Mouse (Mus musculus) limb, embryonic 13.5 days (tissue): ENCODE data around the gene Pex11g. TPM values are rescaled to one million over a fixed set of nuclear protein-coding genes. Genes with fewer than 3 reads are reported as not detected.

ENCODE experiments used
- ATAC-seq: fragments of 200-750 bp; cut with Nextera tagmentation; 2 replicates; pipeline ENCODE4 v1.8.0; 2017; ENCODE audit warnings: low read depth, moderate number of reproducible peaks, moderate TSS enrichment; ENCODE audit not compliant: low FRiP score
- H3K27ac ChIP-seq: fragments of 300-500 bp; sonication (generic); 2 replicates; pipeline ENCODE4 v1.5.1; 2015; ENCODE audit warnings: inconsistent platforms, mild to moderate bottlenecking, moderate library complexity
- H3K27me3 ChIP-seq: fragments of 300-500 bp; sonication (generic); 2 replicates; pipeline ENCODE4 v1.6.1; 2015; ENCODE audit warnings: mild to moderate bottlenecking, inconsistent platforms
- H3K36me3 ChIP-seq: fragments of 300-500 bp; sonication (generic); 2 replicates; pipeline ENCODE4 v1.6.1; 2015; ENCODE audit warnings: inconsistent platforms, mild to moderate bottlenecking, moderate library complexity
- H3K4me1 ChIP-seq: fragments of 300-500 bp; sonication (generic); 2 replicates; pipeline ENCODE4 v1.6.1; 2015; ENCODE audit warnings: inconsistent platforms
- H3K4me2 ChIP-seq: fragments of 300-500 bp; sonication (generic); replicated peaks from 2 replicates; pipeline ENCODE4 v1.6.1; 2015; ENCODE audit warnings: inconsistent platforms, mild to moderate bottlenecking, moderate library complexity
- H3K4me3 ChIP-seq: fragments of 300-500 bp; sonication (generic); 2 replicates; pipeline ENCODE4 v1.5.1; 2015; ENCODE audit warnings: moderate library complexity, mild to moderate bottlenecking, inconsistent platforms
- H3K9ac ChIP-seq: fragments of 300-500 bp; sonication (generic); 2 replicates; pipeline ENCODE4 v1.6.1; 2015; ENCODE audit warnings: mild to moderate bottlenecking, inconsistent platforms
- H3K9me3 ChIP-seq: fragments of 300-500 bp; sonication (generic); 2 replicates; pipeline ENCODE4 v1.6.1; 2016; ENCODE audit warnings: inconsistent platforms
- WGBS: fragments of 180-500 bp; shearing (Covaris S2); methylation state at CpG from one replicate; pipeline ENCODE4 v1.1.7; 2015; 5-methylcytosine and 5-hydroxymethylcytosine counted together
- polyA plus RNA-seq: library from polyadenylated mRNA; unstranded; fragments of >200 nt; fragmentation: Nextera tagmentation; extraction: Ambion mirVana; gene quantifications from 2 replicates; pipeline ENCODE4 v1.2.1, GENCODE M21; 2015

Pex11g gene
- polyA plus RNA-seq, 1 experiment from 2014 or later: 6.3 TPM

- WGBS: 79% methylated on average over 3 of the region's 3 CpGs
- Histone ChIP-seq H3K4me1 (peaks cover 40% of the 10 kb centered on the region), H3K27ac (no peak overlapping the region), H3K36me3 (peaks cover 44% of the 10 kb centered on the region), H3K4me2 (no peak overlapping the region), H3K9ac (no peak overlapping the region), H3K4me3 (no peak overlapping the region), H3K9me3 (peaks cover 24% of the 10 kb centered on the region), H3K27me3 (no peaks in the 10 kb centered on the region)
- no peak for ATAC-seq
Observed at GRCm38 (mm10) chr8:3498583-3498982, 31.1 kb upstream of the Pex11g start.

GRCm38 (mm10) chr8:3496428-3496748, 28.9 kb upstream of the Pex11g start:
- H3K4me3 ChIP-seq: no peak overlapping the region
- H3K9ac ChIP-seq: no peak overlapping the region
- WGBS: 93% methylated on average over 15 of the region's 15 CpGs
- H3K4me2 ChIP-seq: no peak overlapping the region
- H3K27ac ChIP-seq: no peak overlapping the region
- ATAC-seq: no peak
- peaks cover 24% of the 10 kb centered on the region for H3K9me3 ChIP-seq
- peaks cover 44% of the 10 kb centered on the region for H3K36me3 ChIP-seq
- H3K4me1 ChIP-seq: peaks cover 31% of the 10 kb centered on the region
- H3K27me3 ChIP-seq: no peaks in the 10 kb centered on the region

- Histone ChIP-seq H3K36me3 (peaks cover 44% of the 10 kb centered on the region), H3K4me2 (no peak overlapping the region), H3K4me1 (peaks cover 25% of the 10 kb centered on the region), H3K9me3 (peaks cover 24% of the 10 kb centered on the region), H3K27me3 (no peaks in the 10 kb centered on the region), H3K27ac (no peak overlapping the region), H3K9ac (no peak overlapping the region), H3K4me3 (no peak overlapping the region)
- no peak for ATAC-seq
- WGBS: 96% methylated on average over 44 of the region's 44 CpGs
Observed at GRCm38 (mm10) chr8:3495578-3496427, 28.3 kb upstream of the Pex11g start.

GRCm38 (mm10) chr8:3493845-3494208, 26.3 kb upstream of the Pex11g start:
- 0 out of 2 replicates have a peak, but pooled peaks have one; percentile 0 for ATAC-seq
- 37% methylated on average over 6 of the region's 6 CpGs for WGBS
- H3K4me2 ChIP-seq: peak overlapping the region; percentile 79
- peaks cover 40% of the 10 kb centered on the region for H3K36me3 ChIP-seq
- peak overlapping the region; percentile 91; the same call in 1 of the 2 replicates for H3K27ac ChIP-seq
- H3K9me3 ChIP-seq: peaks cover 24% of the 10 kb centered on the region
- H3K4me3 ChIP-seq: peak overlapping the region; percentile 87
- no peaks in the 10 kb centered on the region for H3K27me3 ChIP-seq
- peak overlapping the region; percentile 99 for H3K9ac ChIP-seq
- peaks cover 18% of the 10 kb centered on the region for H3K4me1 ChIP-seq

DNA sequence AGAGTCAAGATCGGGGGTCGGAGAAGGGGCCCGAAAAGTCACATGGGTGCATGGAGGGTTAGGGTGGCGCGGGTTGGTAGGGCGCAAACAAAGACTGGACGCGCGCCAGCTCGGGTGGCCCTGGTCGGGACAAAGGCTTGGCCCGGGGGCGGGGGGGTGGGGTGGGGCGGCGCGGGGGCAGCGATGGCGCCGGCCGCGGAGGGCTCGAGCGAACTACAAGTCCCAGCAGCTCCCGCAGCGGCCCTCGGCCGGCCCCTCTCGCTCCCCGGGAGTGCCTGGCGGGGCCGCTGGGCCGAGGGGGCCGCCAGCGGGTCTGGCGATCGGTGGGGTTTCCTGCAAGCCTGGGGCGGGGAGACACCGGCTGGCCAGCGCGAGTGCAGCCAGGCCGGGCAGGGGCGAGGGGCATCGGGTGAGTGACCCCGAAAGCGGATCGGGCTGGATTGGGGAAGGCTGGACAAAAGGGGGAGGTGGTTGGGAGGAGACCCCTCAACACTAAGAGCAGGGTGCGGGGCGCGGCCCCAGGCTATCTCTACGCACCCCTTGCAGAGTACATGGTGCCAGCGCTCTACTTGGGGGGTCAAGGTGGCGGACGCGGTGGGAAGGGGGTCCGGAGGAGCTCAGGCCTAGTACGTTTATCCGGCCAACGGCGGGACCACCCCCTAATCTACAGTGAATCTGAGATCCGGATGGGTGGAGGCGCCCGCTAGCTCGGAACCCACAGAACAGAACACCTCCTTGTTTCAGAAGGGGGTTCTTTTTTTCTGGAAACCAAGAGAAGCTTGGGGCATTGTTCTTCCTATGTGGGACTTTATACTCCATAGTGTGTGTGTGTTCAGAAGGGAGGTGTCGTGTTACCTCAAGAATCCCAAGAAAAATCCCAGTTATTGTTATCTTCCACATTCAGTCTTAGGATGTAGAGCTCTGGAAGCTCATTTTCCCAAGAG, 25.7 kb upstream of the Pex11g start, which contains the start of gene Zfp358:
Gene Zfp358 (plus strand): TSS at position 238 of the 944 bp plus-strand sequence.
- Histone ChIP-seq H3K9ac (peak within 1 kb of the TSS; percentile 99), H3K4me1 (peaks cover 18% of the 10 kb centered on the region), H3K9me3 (peaks cover 24% of the 10 kb centered on the region), H3K4me3 (peak within 1 kb of the TSS; percentile 87), H3K27ac (peak within 1 kb of the TSS; percentile 91), H3K27me3 (no peaks in the 10 kb centered on the region), H3K4me2 (peak within 1 kb of the TSS; percentile 79), H3K36me3 (peaks cover 40% of the 10 kb centered on the region)
- under 1% methylated on average over 54 of the region's 64 CpGs for WGBS
- peak; percentile 93 for ATAC-seq

DNA sequence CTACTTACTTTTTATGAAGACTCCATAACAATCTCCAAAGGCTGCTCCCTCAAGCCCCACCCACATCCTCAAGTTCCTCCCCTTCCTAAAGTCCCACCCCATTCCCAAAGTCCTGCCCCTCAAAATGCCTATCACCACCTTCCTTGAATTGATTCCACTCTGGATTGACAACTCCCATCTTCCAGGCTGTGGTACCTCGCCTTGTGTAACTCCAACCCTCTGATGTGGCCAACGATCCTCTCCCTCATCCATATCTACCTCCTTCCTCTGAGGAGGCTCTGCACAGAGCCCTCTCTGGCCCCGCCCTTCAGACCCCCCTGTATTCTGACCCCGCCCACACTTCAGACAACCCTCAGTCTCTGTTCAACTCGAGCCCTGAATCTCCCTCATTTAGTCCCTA, 17.7 kb upstream of the Pex11g start:
- no peaks in the 10 kb centered on the region for H3K27me3 ChIP-seq
- H3K9ac ChIP-seq: no peak overlapping the region
- no peak for ATAC-seq
- H3K27ac ChIP-seq: no peak overlapping the region
- H3K9me3 ChIP-seq: no peaks in the 10 kb centered on the region
- 19% methylated on average over 5 of the region's 5 CpGs for WGBS
- no peaks in the 10 kb centered on the region for H3K4me1 ChIP-seq
- H3K36me3 ChIP-seq: no peaks in the 10 kb centered on the region
- H3K4me3 ChIP-seq: no peak overlapping the region
- H3K4me2 ChIP-seq: no peak overlapping the region

- no peak overlapping the region for H3K9ac ChIP-seq
- 82% methylated on average over 7 of the region's 7 CpGs for WGBS
- no peaks in the 10 kb centered on the region for H3K9me3 ChIP-seq
- no peak overlapping the region for H3K4me2 ChIP-seq
- H3K36me3 ChIP-seq: no peaks in the 10 kb centered on the region
- H3K27me3 ChIP-seq: no peaks in the 10 kb centered on the region
- H3K4me1 ChIP-seq: no peaks in the 10 kb centered on the region
- no peak overlapping the region for H3K4me3 ChIP-seq
- no peak overlapping the region for H3K27ac ChIP-seq
- ATAC-seq: no peak
Observed at GRCm38 (mm10) chr8:3483546-3483945, 16.1 kb upstream of the Pex11g start.

DNA sequence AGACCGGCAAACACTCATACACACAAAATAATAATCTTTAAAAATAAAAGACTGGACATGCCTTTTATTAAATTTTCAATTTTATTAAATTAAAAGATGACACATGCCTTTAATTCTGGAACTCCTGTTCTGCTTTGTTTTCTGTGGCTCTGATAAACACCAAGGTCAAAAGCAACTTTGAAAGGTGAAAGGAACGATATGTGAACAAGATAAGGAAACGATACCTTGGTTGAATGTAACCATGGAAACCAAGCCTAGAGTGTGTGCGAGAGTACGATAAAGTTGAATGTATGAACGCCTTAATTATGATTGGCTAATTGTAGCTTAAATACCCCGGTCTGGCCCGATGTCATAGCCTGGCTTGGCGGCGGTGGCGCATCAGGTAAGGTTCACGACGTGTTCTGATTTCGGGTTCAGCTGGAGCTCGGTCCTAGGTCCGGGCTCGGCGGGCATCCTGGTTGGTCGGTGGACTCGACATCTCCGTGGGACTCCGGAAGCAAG, 14.8 kb upstream of the Pex11g start:
- H3K36me3 ChIP-seq: no peaks in the 10 kb centered on the region
- WGBS: 86% methylated on average over 22 of the region's 22 CpGs
- peaks cover 3% of the 10 kb centered on the region; the same call in 1 of the 2 replicates for H3K27me3 ChIP-seq
- H3K9me3 ChIP-seq: no peaks in the 10 kb centered on the region
- no peak overlapping the region for H3K4me2 ChIP-seq
- no peak overlapping the region for H3K4me3 ChIP-seq
- ATAC-seq: no peak
- H3K27ac ChIP-seq: no peak overlapping the region
- no peaks in the 10 kb centered on the region for H3K4me1 ChIP-seq
- H3K9ac ChIP-seq: no peak overlapping the region

DNA sequence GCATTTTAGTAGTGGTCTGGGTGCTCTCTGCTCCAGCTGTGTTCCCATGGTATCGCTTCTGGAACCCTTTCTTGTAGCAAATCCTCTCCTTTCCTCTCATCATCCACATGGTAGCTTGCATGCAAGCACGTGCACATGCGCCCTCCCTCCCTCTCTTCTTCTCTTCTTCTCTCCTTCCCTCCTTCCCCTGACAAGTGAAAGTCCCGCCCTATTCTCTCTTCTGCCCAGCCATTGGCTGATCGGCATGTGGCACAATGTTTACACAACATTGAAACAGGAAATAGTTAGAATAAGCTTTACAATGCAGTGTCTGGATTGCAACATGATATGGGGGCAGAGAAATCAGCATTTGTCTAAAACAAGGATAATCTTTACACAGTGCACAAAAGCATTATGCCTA, 14.1 kb upstream of the Pex11g start:
- H3K27ac ChIP-seq: no peak overlapping the region
- H3K4me2 ChIP-seq: no peak overlapping the region
- no peak overlapping the region for H3K9ac ChIP-seq
- H3K9me3 ChIP-seq: no peaks in the 10 kb centered on the region
- no peak for ATAC-seq
- 65% methylated on average over 5 of the region's 5 CpGs for WGBS
- no peak overlapping the region for H3K4me3 ChIP-seq
- no peaks in the 10 kb centered on the region for H3K36me3 ChIP-seq
- H3K27me3 ChIP-seq: peaks cover 4% of the 10 kb centered on the region; the same call in 1 of the 2 replicates
- H3K4me1 ChIP-seq: no peaks in the 10 kb centered on the region

GRCm38 (mm10) chr8:3480221-3480785, 12.8 kb upstream of the Pex11g start:
- H3K36me3 ChIP-seq: no peaks in the 10 kb centered on the region
- WGBS: 76% methylated on average over 4 of the region's 4 CpGs

GRCm38 (mm10) chr8:3475715-3476429, 8.4 kb upstream of the Pex11g start:
- peaks cover 6% of the 10 kb centered on the region; the same call in 1 of the 2 replicates for H3K4me1 ChIP-seq
- no peaks in the 10 kb centered on the region for H3K36me3 ChIP-seq
- H3K4me3 ChIP-seq: peak overlapping the region; percentile 32
- peak overlapping the region; percentile 40 for H3K9ac ChIP-seq
- WGBS: 21% methylated on average over 37 of the region's 37 CpGs
- no peaks in the 10 kb centered on the region for H3K9me3 ChIP-seq
- no peak overlapping the region for H3K27ac ChIP-seq
- H3K4me2 ChIP-seq: peak overlapping the region; percentile 56
- H3K27me3 ChIP-seq: peaks cover 16% of the 10 kb centered on the region
- no peak for ATAC-seq

More at GRCm38 (mm10) chr8:3480221-3480785, 12.8 kb upstream of the Pex11g start:
- Histone ChIP-seq H3K27me3 (peaks cover 16% of the 10 kb centered on the region), H3K4me2 (no peak overlapping the region), H3K27ac (no peak overlapping the region), H3K4me1 (peaks cover 6% of the 10 kb centered on the region; the same call in 1 of the 2 replicates), H3K9ac (no peak overlapping the region), H3K4me3 (no peak overlapping the region), H3K9me3 (no peaks in the 10 kb centered on the region)
- ATAC-seq: no peak
